Mouse (Mus musculus) liver, postnatal 0 days (tissue): Measurements from ENCODE around the gene Tbkbp1.

Experiments used
- CTCF ChIP-seq: sonication (generic); IDR thresholded peaks from 2 replicates; pipeline ENCODE4 v1.5.1; 2016; ENCODE audit warnings: antibody characterized with exemption, low read depth
- EP300 ChIP-seq: IDR thresholded peaks from 2 replicates; pipeline ENCODE4 v1.6.1; 2016; ENCODE audit warnings: antibody characterized with exemption, low read depth, mild to moderate bottlenecking

DNA sequence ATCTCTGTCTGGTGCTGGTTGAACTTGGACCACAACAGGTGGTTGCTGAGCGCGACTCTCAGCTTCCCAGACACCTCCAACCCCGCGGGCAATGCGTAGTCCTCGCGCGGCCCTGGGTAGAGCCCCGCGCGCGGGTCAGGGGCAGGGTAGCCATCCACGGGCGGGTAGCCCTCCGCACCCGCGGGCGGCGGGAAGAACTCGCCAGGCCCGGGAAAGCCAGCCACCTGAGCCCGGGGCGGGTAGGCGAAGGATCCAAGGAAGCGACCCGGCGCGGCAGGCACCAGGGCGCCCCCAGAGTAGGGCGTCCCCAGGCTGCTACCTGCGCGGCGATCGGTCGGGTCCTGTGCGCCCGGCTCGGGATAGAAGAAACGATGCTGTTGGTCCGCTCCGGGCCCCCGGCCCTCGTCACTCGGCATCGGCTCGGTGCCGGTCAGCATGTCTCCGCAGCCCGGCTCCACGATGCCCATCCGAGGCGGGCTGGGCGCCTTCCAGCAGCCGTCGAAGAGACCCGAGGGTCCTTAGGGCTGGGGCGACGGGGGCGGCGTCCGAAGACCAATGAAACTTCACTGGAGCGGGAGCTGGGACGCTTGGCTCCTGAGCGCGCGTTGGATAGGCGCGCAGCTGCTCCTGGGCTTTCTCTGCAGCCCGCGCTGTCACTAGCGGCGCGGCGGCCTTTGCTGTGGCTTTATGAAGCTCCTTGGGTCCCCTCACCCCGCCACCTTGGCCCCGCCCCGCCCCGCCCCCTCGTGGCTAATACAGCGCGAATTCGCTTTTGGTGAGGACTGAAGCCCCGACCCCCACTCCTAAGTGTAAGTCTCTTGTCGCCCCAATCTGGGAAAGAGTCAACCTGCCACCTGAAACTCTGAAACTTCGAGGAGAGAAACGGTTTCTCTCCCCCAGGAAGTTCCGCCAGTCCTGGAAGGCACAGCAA, 36.4 kb downstream of the Tbkbp1 start, which contains the start of gene Tbx21:
- TF ChIP-seq CTCF (no peak), EP300 (no peak)
